Mouse (Mus musculus): ENCODE measurements around the gene Zfp60.

DNA sequence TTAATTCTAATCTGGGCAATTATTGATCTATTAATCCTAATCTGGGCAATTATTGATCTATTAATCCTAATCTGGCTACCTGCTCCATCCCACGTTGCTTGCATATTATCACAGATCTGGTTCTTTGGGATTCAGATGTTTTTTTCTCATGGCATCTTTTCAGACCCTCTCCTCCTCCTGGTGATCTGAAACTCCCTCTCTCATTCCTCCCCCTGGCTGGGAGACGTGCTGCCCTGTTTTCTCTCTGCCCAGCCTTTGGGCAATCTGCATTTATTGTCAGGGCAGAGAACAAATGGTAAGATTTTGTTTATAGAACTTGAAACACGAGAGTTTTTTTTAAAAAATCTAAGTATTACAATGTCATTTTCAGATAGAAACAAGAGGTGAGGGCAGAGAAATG lies 43.4 kb upstream of the Zfp60 start:
- TF ChIP-seq POLR2A (IDR thresholded peaks at IDR 0.05; ENCODE audit: borderline replicate concordance, control insufficient read depth, low read depth, low read length): no peak
- no peak for TF ChIP-seq CTCF (IDR thresholded peaks at IDR 0.05; ENCODE audit: control insufficient read depth, insufficient read depth, low read length)
